Mouse (Mus musculus) adrenal gland, postnatal 4 days (tissue): Measurements from ENCODE around the gene Phactr4. TPM values are rescaled to one million over a fixed set of nuclear protein-coding genes. Genes with fewer than 3 reads are reported as not detected.

Source experiments
- microRNA-seq: library from miRNA; unstranded; fragments of <30 nt; microRNA quantifications from one replicate; pipeline ENCODE4 v1.2.0, GENCODE M21; 2021
- total RNA-seq, 2 experiments: library from RNA; stranded (reverse); gene quantifications; 2 replicates each; pipeline ENCODE4 v1.2.3; 2021

Gene Phactr4
- total RNA-seq, 2 experiments from 2014 or later: 48.5 to 59.9 TPM

Small RNA genes lying within 50 kb of the gene (microRNA-seq; reads per million reads assigned to microRNA genes)
- not detected for gene Gm25707

Other genes starting within 250 kb of the Phactr4 start
- gene Ythdf2, start 210.2 kb downstream of the Phactr4 start, total RNA-seq: 10 to 100 TPM; 61.7 to 63.4 TPM
- 10 to 100 TPM; 19.8 to 26.8 TPM for gene Gmeb1, start 160.9 kb downstream of the Phactr4 start, total RNA-seq
- gene Taf12, start 148.1 kb downstream of the Phactr4 start, total RNA-seq: 10 to 100 TPM; 19.4 to 23.3 TPM
- gene Rab42, start 119.1 kb downstream of the Phactr4 start, total RNA-seq: 1 to 10 TPM; 4.3 to 6.6 TPM
- gene Trnau1ap, start 93.0 kb downstream of the Phactr4 start, total RNA-seq: 10 to 100 TPM; 40.3 to 45.8 TPM
- 10 to 100 TPM; 29.9 to 34.2 TPM for gene Rcc1, start 68.9 kb downstream of the Phactr4 start, total RNA-seq
- 10 to 100 TPM; 13.5 to 13.6 TPM for gene Med18, start 41.4 kb upstream of the Phactr4 start, total RNA-seq
- 10 to 100 TPM; 12.5 to 14.3 TPM for gene Sesn2, start 88.0 kb upstream of the Phactr4 start, total RNA-seq
- 100 to 1,000 TPM; 533 to 549 TPM for gene Atpif1, start 111.2 kb upstream of the Phactr4 start, total RNA-seq
- gene Dnajc8, start 113.1 kb upstream of the Phactr4 start, total RNA-seq: 100 to 1,000 TPM; 110 to 116 TPM
- 1 to 10 TPM; 2.1 to 2.4 TPM for gene Ptafr, start 141.6 kb upstream of the Phactr4 start, total RNA-seq
- gene Eya3, start 216.5 kb upstream of the Phactr4 start, total RNA-seq: 10 to 100 TPM; 24.3 to 27.3 TPM